Mouse (Mus musculus): ENCODE measurements around the gene Wdr93. TPM values are rescaled to one million over a fixed set of nuclear protein-coding genes. Genes with fewer than 3 reads are reported as not detected.

Gene Wdr93
- polyA plus RNA-seq, 2 experiments: 0.04 to 0.08 TPM

DNA sequence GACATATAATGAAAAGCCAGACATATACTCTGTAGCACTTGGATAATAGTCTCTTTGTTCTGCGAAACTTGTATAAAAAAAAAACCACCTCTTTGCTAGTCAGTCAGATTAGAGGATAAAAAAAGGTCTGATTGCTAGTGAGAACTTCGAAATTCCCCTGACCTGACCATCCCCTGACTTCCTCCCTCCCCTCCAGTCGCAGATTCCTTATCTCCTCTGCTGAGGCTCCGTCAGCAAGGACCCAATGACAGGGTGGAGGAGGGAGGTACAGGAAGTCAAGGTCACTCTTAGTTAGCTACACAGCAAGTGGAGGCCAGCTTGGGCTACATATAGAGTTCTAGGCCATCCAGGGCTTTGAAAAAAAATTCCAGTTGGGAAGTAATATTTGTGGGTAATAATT lies 76.6 kb downstream of the Wdr93 start:
- H3K4me3 ChIP-seq (ENCODE audit: insufficient read depth in 1 of 2, low read depth in 2 of 2, low read length in 2 of 2): no peak overlapping the region
- no peak overlapping the region for H3K9ac ChIP-seq (replicated peaks)
- H3K27ac ChIP-seq: no peak overlapping the region
- no peak overlapping the region for H3K4me2 ChIP-seq (ENCODE audit: low read depth)
- no peaks in the 10 kb centered on the region for H3K9me3 ChIP-seq (ENCODE audit: control insufficient read depth, low read length)
- no peak for ATAC-seq (ENCODE audit: insufficient read depth)
- H3K27me3 ChIP-seq (ENCODE audit: control insufficient read depth, insufficient read depth, low read length): no peaks in the 10 kb centered on the region
- WGBS (ENCODE audit: insufficient replicate concordance): 11% methylated on average over 4 of the region's 4 CpGs
- TF ChIP-seq CTCF (IDR thresholded peaks at IDR 0.05; ENCODE audit: low read depth): no peak
- TF ChIP-seq EP300 (IDR thresholded peaks at IDR 0.05; ENCODE audit: low read depth): no peak
- DNase-seq (ENCODE audit: low read depth in 3 of 3, low spot score in 3 of 3): no peak
- peaks cover 0 to 5% of the 10 kb centered on the region in 2 experiments; a peak in 2 of 4 replicates for H3K4me1 ChIP-seq (replicated peaks; ENCODE audit: control insufficient read depth in 2 of 2, insufficient read depth in 2 of 2, low read length in 1 of 2)
- H3K36me3 ChIP-seq (replicated peaks; ENCODE audit: control insufficient read depth, insufficient read depth, low read depth): no peaks in the 10 kb centered on the region

DNA sequence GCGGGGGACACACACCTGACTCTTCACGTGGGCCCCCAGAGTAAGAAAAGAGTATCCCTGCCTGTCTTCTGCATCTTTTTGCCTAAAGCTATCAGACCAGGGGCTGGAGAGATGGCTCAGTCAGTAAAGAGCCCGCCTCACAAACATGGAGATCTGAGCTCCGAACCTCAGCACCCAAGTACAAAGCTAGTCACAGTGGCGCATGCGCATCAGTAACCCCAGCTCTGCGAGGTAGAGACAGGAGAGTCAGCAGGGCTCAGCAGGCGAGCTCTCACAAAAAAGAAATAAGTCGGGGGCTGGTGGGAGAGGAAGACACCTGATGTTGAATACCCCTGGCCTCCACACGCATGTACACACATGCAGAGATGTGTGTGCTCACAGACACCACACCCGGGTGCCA lies 77.0 kb downstream of the Wdr93 start:
- DNase-seq (ENCODE audit: low read depth in 3 of 3, low spot score in 3 of 3) (no peak), ATAC-seq (ENCODE audit: insufficient read depth) (no peak)
- Histone ChIP-seq H3K9me3 (ENCODE audit: control insufficient read depth, low read length) (no peaks in the 10 kb centered on the region), H3K27me3 (ENCODE audit: control insufficient read depth, insufficient read depth, low read length) (no peaks in the 10 kb centered on the region), H3K27ac (no peak overlapping the region), H3K9ac (replicated peaks) (no peak overlapping the region), H3K4me3 (ENCODE audit: insufficient read depth in 1 of 2, low read depth in 2 of 2, low read length in 2 of 2) (no peak overlapping the region), H3K36me3 (replicated peaks; ENCODE audit: control insufficient read depth, insufficient read depth, low read depth) (no peaks in the 10 kb centered on the region), H3K4me2 (ENCODE audit: low read depth) (no peak overlapping the region), H3K4me1 (replicated peaks; ENCODE audit: control insufficient read depth in 2 of 2, insufficient read depth in 2 of 2, low read length in 1 of 2) (peaks cover 0 to 5% of the 10 kb centered on the region in 2 experiments; a peak in 2 of 4 replicates)
- TF ChIP-seq CTCF (IDR thresholded peaks at IDR 0.05; ENCODE audit: low read depth) (no peak), EP300 (IDR thresholded peaks at IDR 0.05; ENCODE audit: low read depth) (no peak)
- WGBS (ENCODE audit: insufficient replicate concordance): 55% methylated on average over 11 of the region's 11 CpGs

DNA sequence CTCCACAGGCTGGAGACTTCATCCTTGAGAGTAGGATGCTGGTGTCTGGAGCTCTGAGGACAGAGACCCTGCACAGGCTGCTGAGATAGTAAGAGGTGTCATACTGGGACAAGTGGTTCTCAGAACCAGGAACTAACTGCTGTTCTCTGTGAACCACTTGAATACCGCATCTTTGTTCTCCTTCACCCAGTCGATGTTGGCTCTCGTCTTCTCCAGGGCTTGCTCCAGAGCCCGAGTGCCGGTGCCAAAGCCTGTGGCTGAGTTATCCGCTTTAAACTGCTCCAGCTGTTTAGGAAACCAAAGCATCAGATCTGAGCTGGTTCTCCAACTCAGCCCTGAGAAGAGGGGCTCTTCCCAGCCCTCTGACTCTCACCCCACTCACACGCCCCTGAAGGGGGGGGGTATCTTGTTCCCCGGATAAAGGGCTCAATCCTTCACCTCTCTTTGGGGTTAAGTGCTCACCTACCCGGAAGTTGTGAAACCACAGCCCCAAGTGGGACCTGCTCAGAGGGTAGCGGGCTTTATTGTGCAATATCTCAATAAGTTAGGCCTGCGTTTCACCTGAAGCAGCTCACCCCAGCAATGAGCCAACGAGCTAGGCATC lies 79.2 kb downstream of the Wdr93 start:
- DNase-seq (ENCODE audit: low read depth in 3 of 3, low spot score in 3 of 3): no peak
- Histone ChIP-seq H3K4me1 (replicated peaks; ENCODE audit: control insufficient read depth in 2 of 2, insufficient read depth in 2 of 2, low read length in 1 of 2) (peaks cover 0 to 5% of the 10 kb centered on the region in 2 experiments; a peak in 2 of 4 replicates), H3K4me2 (ENCODE audit: low read depth) (no peak overlapping the region), H3K27ac (no peak overlapping the region), H3K9me3 (ENCODE audit: control insufficient read depth, low read length) (no peaks in the 10 kb centered on the region), H3K27me3 (ENCODE audit: control insufficient read depth, insufficient read depth, low read length) (no peaks in the 10 kb centered on the region), H3K4me3 (ENCODE audit: insufficient read depth in 1 of 2, low read depth in 2 of 2, low read length in 2 of 2) (no peak overlapping the region), H3K9ac (replicated peaks) (no peak overlapping the region), H3K36me3 (replicated peaks; ENCODE audit: control insufficient read depth, insufficient read depth, low read depth) (no peaks in the 10 kb centered on the region)
- 66% methylated on average over 12 of the region's 12 CpGs for WGBS (ENCODE audit: insufficient replicate concordance)
- no peak for TF ChIP-seq EP300 (IDR thresholded peaks at IDR 0.05; ENCODE audit: low read depth)
- TF ChIP-seq CTCF (IDR thresholded peaks at IDR 0.05; ENCODE audit: low read depth): no peak
- no peak for ATAC-seq (ENCODE audit: insufficient read depth)

DNA sequence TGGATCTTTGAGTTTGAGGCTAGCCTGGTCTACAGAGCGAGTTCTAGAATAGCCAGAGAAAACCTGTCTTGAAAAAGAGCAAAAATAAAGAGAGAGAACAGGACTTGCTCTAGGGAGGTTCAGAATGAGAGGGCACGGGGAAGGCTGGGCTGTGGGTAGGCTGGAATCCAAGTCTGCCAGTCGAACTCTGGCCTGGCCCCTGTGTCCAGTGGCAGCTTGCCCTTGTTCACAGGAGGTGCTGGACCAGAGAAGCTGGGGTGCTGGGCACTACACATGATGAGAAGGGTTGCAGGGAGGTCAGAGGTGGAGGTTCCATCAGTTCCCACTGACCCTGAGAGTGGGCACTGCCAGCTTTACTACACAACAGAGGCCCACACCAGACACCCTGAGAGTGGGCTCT lies 85.4 kb downstream of the Wdr93 start:
- Histone ChIP-seq H3K4me3 (ENCODE audit: insufficient read depth in 1 of 2, low read depth in 2 of 2, low read length in 2 of 2) (no peak overlapping the region), H3K9ac (replicated peaks) (no peak overlapping the region), H3K27me3 (ENCODE audit: control insufficient read depth, insufficient read depth, low read length) (no peaks in the 10 kb centered on the region), H3K27ac (no peak overlapping the region), H3K9me3 (ENCODE audit: control insufficient read depth, low read length) (no peaks in the 10 kb centered on the region), H3K4me1 (replicated peaks; ENCODE audit: control insufficient read depth in 2 of 2, insufficient read depth in 2 of 2, low read length in 1 of 2) (no peaks in the 10 kb centered on the region), H3K4me2 (ENCODE audit: low read depth) (no peak overlapping the region), H3K36me3 (replicated peaks; ENCODE audit: control insufficient read depth, insufficient read depth, low read depth) (no peaks in the 10 kb centered on the region)
- 55% methylated on average over 3 of the region's 3 CpGs for WGBS (ENCODE audit: insufficient replicate concordance)
- ATAC-seq (ENCODE audit: insufficient read depth): no peak
- TF ChIP-seq EP300 (IDR thresholded peaks at IDR 0.05; ENCODE audit: low read depth): no peak
- no peak for TF ChIP-seq CTCF (IDR thresholded peaks at IDR 0.05; ENCODE audit: low read depth)
- DNase-seq (ENCODE audit: low read depth in 3 of 3, low spot score in 3 of 3): no peak

DNA sequence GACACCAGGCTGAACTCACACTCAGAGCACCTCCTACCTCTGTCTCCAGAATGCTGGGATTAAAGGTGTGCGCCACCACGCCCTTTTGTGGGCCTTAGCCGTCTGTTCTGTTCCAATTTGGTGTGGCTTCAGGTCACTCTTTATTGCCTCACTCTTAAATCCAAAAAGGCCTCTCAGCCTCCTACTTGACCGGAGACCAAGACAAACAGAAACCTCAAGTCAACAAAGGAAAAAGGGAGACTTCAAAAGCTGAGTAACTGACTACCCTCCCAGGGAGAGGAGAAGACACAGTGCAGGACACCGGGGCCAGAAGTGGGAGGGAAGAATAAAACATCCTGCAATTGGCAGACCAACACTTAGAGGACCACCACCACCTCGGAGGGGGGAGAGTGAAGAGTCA lies 88.2 kb downstream of the Wdr93 start:
- no peaks in the 10 kb centered on the region for H3K4me1 ChIP-seq (replicated peaks; ENCODE audit: control insufficient read depth in 2 of 2, insufficient read depth in 2 of 2, low read length in 1 of 2)
- no peaks in the 10 kb centered on the region for H3K9me3 ChIP-seq (ENCODE audit: control insufficient read depth, low read length)
- H3K4me3 ChIP-seq (ENCODE audit: insufficient read depth in 1 of 2, low read depth in 2 of 2, low read length in 2 of 2): no peak overlapping the region
- no peak overlapping the region for H3K4me2 ChIP-seq (ENCODE audit: low read depth)
- no peak for DNase-seq (ENCODE audit: low read depth in 3 of 3, low spot score in 3 of 3)
- no peak overlapping the region for H3K27ac ChIP-seq
- ATAC-seq (ENCODE audit: insufficient read depth): no peak
- H3K36me3 ChIP-seq (replicated peaks; ENCODE audit: control insufficient read depth, insufficient read depth, low read depth): no peaks in the 10 kb centered on the region
- TF ChIP-seq CTCF (IDR thresholded peaks at IDR 0.05; ENCODE audit: low read depth): no peak
- TF ChIP-seq EP300 (IDR thresholded peaks at IDR 0.05; ENCODE audit: low read depth): no peak
- H3K27me3 ChIP-seq (ENCODE audit: control insufficient read depth, insufficient read depth, low read length): no peaks in the 10 kb centered on the region
- H3K9ac ChIP-seq (replicated peaks): no peak overlapping the region
- 57% methylated on average over 6 of the region's 6 CpGs for WGBS (ENCODE audit: insufficient replicate concordance)
